Mouse (Mus musculus): ENCODE data around the gene Tmem237. TPM values are rescaled to one million over a fixed set of nuclear protein-coding genes. Genes with fewer than 3 reads are reported as not detected.

Gene Tmem237
- total RNA-seq, 2 experiments from 2014 or later = 3.6 to 4.0 TPM

- ATAC-seq (replicated peaks; ENCODE audit: low FRiP score, low TSS enrichment, poor library complexity, severe bottlenecking) = no peak
Observed at GRCm38 (mm10) chr1:59125558-59125957, 5.3 kb upstream of the Tmem237 start.

DNA sequence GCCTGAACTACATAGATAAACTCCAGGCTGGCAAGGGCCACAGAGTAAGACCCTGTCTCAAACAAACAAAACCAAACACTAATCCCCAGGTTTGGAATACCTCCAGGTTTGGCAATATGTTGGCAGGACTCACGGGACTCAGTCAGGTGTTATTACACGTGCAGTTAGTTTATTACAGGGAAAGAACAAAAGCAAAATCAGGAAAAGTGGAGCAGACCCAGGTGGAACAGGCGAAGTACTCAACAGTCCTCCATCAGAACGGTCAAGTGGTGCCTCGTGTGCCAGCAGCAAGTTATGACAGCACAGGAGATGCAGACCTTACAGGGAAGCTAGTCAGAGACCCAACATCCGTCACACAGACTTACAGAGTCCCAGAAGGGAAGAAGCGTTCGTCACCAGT lies 9.7 kb downstream of the Tmem237 start:
- no peak for ATAC-seq (replicated peaks; ENCODE audit: low FRiP score, low TSS enrichment, poor library complexity, severe bottlenecking)

- ATAC-seq (replicated peaks; ENCODE audit: low FRiP score, low TSS enrichment, poor library complexity, severe bottlenecking) = no peak
Observed at GRCm38 (mm10) chr1:59102071-59102470, 18.1 kb downstream of the Tmem237 start.

DNA sequence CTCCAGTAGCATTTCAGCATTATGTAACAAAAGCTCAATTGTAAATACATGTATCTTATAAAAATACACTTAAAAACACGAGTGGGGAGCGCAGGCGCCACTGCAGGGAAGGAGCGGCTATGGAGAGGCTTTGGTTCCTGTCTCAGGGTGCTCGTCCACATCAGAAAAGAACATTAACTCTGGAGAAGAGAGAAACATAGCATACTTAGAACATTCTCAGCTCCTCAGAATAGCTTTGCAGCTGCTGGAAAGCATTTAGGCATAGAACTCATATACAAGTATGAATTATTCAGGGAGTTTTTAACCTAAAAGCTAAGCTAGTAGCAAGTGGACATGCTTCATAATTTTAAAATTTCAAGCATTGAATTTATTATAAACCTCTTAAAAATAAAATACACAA lies 19.2 kb downstream of the Tmem237 start:
- no peak for ATAC-seq (replicated peaks; ENCODE audit: low FRiP score, low TSS enrichment, poor library complexity, severe bottlenecking)

GRCm38 (mm10) chr1:59094705-59095104 lies 25.5 kb downstream of the Tmem237 start, which contains the start of gene C2cd6:
Gene C2cd6, minus strand, starts transcription at chr1:59094900.
- no peak for ATAC-seq (replicated peaks; ENCODE audit: low FRiP score, low TSS enrichment, poor library complexity, severe bottlenecking)

- ATAC-seq (replicated peaks; ENCODE audit: low FRiP score, low TSS enrichment, poor library complexity, severe bottlenecking) = no peak
Observed at GRCm38 (mm10) chr1:59070867-59071266, 49.3 kb downstream of the Tmem237 start.

DNA sequence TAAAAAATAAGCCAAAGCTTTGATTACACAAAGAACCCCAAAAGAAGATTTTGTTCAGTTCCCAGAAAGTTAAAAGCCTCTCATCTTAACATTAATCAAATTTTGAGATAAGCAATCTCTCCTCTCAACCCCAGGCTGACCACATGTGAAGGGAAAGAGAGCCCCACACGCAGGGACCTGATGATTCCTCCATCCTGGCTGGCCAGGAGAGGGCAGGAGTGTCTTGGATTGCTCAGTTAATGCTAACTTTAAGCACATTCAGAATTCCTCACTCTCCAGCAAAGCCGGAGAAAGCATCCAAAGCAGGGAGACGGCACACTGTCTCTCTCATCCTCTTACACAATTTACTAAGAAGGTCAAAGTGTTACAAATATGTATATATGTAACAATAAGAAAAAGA lies 52.2 kb downstream of the Tmem237 start:
- no peak for ATAC-seq (replicated peaks; ENCODE audit: low FRiP score, low TSS enrichment, poor library complexity, severe bottlenecking)

GRCm38 (mm10) chr1:59063697-59064096 lies 56.5 kb downstream of the Tmem237 start:
- ATAC-seq (replicated peaks; ENCODE audit: low FRiP score, low TSS enrichment, poor library complexity, severe bottlenecking) = no peak

GRCm38 (mm10) chr1:59056955-59057354 lies 63.3 kb downstream of the Tmem237 start:
- ATAC-seq (replicated peaks; ENCODE audit: low FRiP score, low TSS enrichment, poor library complexity, severe bottlenecking) = no peak

DNA sequence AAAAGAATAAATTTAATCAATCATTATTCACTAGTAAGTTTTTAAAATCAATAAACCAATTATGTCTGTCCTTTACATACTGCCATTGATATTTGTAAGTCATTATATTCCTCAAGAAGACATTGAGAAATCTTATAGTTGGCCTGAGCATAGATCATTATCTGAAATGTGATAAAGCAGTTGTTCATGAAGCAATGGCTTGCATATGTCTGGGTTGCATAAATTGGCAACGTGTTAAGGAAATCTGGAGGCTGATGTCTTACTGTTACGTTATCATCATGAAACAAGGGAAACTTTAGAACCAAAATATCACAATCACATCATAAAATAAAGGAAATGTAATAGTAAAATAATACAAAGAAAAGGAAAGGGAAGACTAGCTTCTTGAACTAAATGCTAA lies 68.9 kb downstream of the Tmem237 start:
- ATAC-seq (replicated peaks; ENCODE audit: low FRiP score, low TSS enrichment, poor library complexity, severe bottlenecking) = no peak

Other genes with a start within 250 kb of the Tmem237 start
- gene Trak2, start 147.0 kb downstream of the Tmem237 start, total RNA-seq (2014; fragmentation: Nextera tagmentation) = 82.4 and 98.1 TPM in 2 replicates
- 50.7 and 56.6 TPM in 2 replicates for gene Trak2, start 147.0 kb downstream of the Tmem237 start, total RNA-seq (2017)
- gene Stradb, start 146.9 kb downstream of the Tmem237 start, total RNA-seq (2014; fragmentation: Nextera tagmentation) = 35.6 and 36.6 TPM in 2 replicates
- gene Stradb, start 146.9 kb downstream of the Tmem237 start, total RNA-seq (2017) = 14.2 and 23.8 TPM in 2 replicates
- gene C2cd6, start 25.5 kb downstream of the Tmem237 start, total RNA-seq (2014; fragmentation: Nextera tagmentation) = not detected in 2 replicates
- not detected in 2 replicates for gene C2cd6, start 25.5 kb downstream of the Tmem237 start, total RNA-seq (2017)
- gene Mpp4, start 43.0 kb upstream of the Tmem237 start, total RNA-seq (2014; fragmentation: Nextera tagmentation) = 0.76 and 1.7 TPM in 2 replicates
- gene Mpp4, start 43.0 kb upstream of the Tmem237 start, total RNA-seq (2017) = 2.6 TPM in 1 of 2 replicates, not detected in the other
- 6.7 and 8.9 TPM in 2 replicates for gene Als2, start 116.8 kb upstream of the Tmem237 start, total RNA-seq (2014; fragmentation: Nextera tagmentation)
- 5.2 and 9.2 TPM in 2 replicates for gene Als2, start 116.8 kb upstream of the Tmem237 start, total RNA-seq (2017)
- gene Cdk15, start 136.5 kb upstream of the Tmem237 start, total RNA-seq (2014; fragmentation: Nextera tagmentation) = not detected in 2 replicates
- not detected in 2 replicates for gene Cdk15, start 136.5 kb upstream of the Tmem237 start, total RNA-seq (2017)